Mouse (Mus musculus): ENCODE measurements around the gene Ttc19. TPM values are rescaled to one million over a fixed set of nuclear protein-coding genes. Genes with fewer than 3 reads are reported as not detected.
A peak's percentile ranks its signal among the peaks of the same experiment; 100 is the strongest.
"Not testable (repeated sequence)": the region's sequence is repeated elsewhere in the genome, so short reads cannot be mapped to it uniquely, and the experiment has no call there.

Gene Ttc19
- total and polyA plus RNA-seq, 2 experiments: 8.0 to 14.8 TPM

DNA sequence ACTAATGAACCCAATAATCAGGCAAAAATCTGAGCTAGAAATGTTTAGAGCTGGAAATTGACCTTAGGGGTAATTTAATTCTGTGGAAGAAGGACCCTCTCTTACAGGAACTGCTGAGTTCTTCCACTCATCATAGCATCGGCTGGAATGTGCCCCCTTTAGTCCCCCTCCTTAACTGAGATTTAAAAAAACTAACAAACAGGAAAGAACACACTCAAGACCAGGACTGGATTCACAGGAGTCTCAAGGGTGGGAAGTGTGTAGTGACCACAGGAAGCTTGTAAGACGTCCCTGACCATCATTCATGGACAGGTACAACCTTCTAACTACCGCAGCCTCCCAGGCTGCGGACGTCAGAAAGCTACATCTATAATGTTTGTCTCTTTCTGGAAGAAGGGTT is 10.4 kb upstream of the Ttc19 start:
- TF ChIP-seq POLR2A (IDR thresholded peaks at IDR 0.05; ENCODE audit: extremely low read depth, insufficient read depth, low read length) (no peak), CTCF (IDR thresholded peaks at IDR 0.05; ENCODE audit: low read depth, low read length) (no peak)
- no peak overlapping the region for H3K4me3 ChIP-seq (ENCODE audit: insufficient read depth, low read depth, low read length)
- no peak overlapping the region for H3K27ac ChIP-seq (replicated peaks; ENCODE audit: insufficient read depth, low read depth, low read length)
- no peaks in the 10 kb centered on the region for H3K79me2 ChIP-seq (ENCODE audit: control insufficient read depth, insufficient read depth, low read length)
- no peaks in the 10 kb centered on the region for H3K4me1 ChIP-seq (ENCODE audit: control insufficient read depth, insufficient read depth, low read length)
- WGBS: 76% methylated on average over 5 of the region's 5 CpGs
- H3K9ac ChIP-seq (ENCODE audit: low read depth, low read length): no peak overlapping the region
- H3K36me3 ChIP-seq (ENCODE audit: control insufficient read depth, insufficient read depth, low read length): peaks cover 9% of the 10 kb centered on the region
- H3K27me3 ChIP-seq (ENCODE audit: control insufficient read depth, insufficient read depth, low read length): no peaks in the 10 kb centered on the region
- DNase-seq (ENCODE audit: extremely low read depth, low read depth, low spot score): no peak

- TF ChIP-seq CTCF (IDR thresholded peaks at IDR 0.05; ENCODE audit: low read depth, low read length): no peak
- Histone ChIP-seq H3K4me3 (ENCODE audit: insufficient read depth, low read depth, low read length) (no peak overlapping the region), H3K27ac (replicated peaks; ENCODE audit: insufficient read depth, low read depth, low read length) (no peak overlapping the region), H3K79me2 (ENCODE audit: control insufficient read depth, insufficient read depth, low read length) (no peaks in the 10 kb centered on the region), H3K4me1 (ENCODE audit: control insufficient read depth, insufficient read depth, low read length) (peaks cover 3% of the 10 kb centered on the region; the same call in 1 of the 2 replicates), H3K36me3 (ENCODE audit: control insufficient read depth, insufficient read depth, low read length) (peaks cover 4% of the 10 kb centered on the region), H3K9ac (ENCODE audit: low read depth, low read length) (no peak overlapping the region), H3K27me3 (ENCODE audit: control insufficient read depth, insufficient read depth, low read length) (no peaks in the 10 kb centered on the region)
- DNase-seq (ENCODE audit: extremely low read depth, low read depth, low spot score): no peak
- 75% methylated on average over 8 of the region's 8 CpGs for WGBS
Observed at GRCm38 (mm10) chr11:62277086-62277485, 4.2 kb upstream of the Ttc19 start.

- peaks cover 3% of the 10 kb centered on the region; the same call in 1 of the 2 replicates for H3K4me1 ChIP-seq (ENCODE audit: control insufficient read depth, insufficient read depth, low read length)
- no peaks in the 10 kb centered on the region for H3K27me3 ChIP-seq (ENCODE audit: control insufficient read depth, insufficient read depth, low read length)
- 23% methylated on average over 5 of the region's 5 CpGs for WGBS
- TF ChIP-seq POLR2A (IDR thresholded peaks at IDR 0.05; ENCODE audit: extremely low read depth, insufficient read depth, low read length) (no peak), CTCF (IDR thresholded peaks at IDR 0.05; ENCODE audit: low read depth, low read length) (peak; percentile 69)
- peak; percentile 26 for DNase-seq (ENCODE audit: extremely low read depth, low read depth, low spot score)
- no peak overlapping the region for H3K9ac ChIP-seq (ENCODE audit: low read depth, low read length)
- H3K4me3 ChIP-seq (ENCODE audit: insufficient read depth, low read depth, low read length): no peak overlapping the region
- H3K27ac ChIP-seq (replicated peaks; ENCODE audit: insufficient read depth, low read depth, low read length): no peak overlapping the region
- H3K36me3 ChIP-seq (ENCODE audit: control insufficient read depth, insufficient read depth, low read length): no peaks in the 10 kb centered on the region
- no peaks in the 10 kb centered on the region for H3K79me2 ChIP-seq (ENCODE audit: control insufficient read depth, insufficient read depth, low read length)
Observed at GRCm38 (mm10) chr11:62278027-62278426, 3.2 kb upstream of the Ttc19 start.

DNA sequence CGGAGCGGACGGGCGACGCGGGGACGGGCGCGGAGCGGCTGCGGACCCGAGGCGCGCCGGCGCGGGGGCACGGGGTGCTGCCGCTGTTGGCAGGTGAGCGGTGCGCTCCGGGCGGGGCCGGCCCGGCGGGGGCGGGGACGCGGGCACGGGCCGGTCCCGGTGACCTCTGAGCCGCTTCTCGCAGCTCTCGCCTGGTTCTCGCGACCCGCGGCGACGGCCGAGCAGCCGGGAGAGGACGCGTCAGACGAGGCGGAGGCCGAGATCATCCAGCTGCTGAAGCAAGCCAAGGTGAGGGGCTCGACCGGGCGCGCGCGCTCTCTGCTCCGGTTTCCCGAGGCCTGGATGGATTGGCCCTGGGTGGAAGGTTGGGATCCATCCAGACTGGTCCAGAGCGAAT is 326 bp downstream of the Ttc19 start:
- Histone ChIP-seq H3K36me3 (ENCODE audit: control insufficient read depth, insufficient read depth, low read length) (peaks cover 25% of the 10 kb centered on the region), H3K4me3 (ENCODE audit: insufficient read depth, low read depth, low read length) (peak overlapping the region; percentile 83), H3K27me3 (ENCODE audit: control insufficient read depth, insufficient read depth, low read length) (no peaks in the 10 kb centered on the region), H3K79me2 (ENCODE audit: control insufficient read depth, insufficient read depth, low read length) (no peaks in the 10 kb centered on the region), H3K9ac (ENCODE audit: low read depth, low read length) (peak overlapping the region; percentile 97), H3K4me1 (ENCODE audit: control insufficient read depth, insufficient read depth, low read length) (peaks cover 3% of the 10 kb centered on the region; the same call in 1 of the 2 replicates), H3K27ac (replicated peaks; ENCODE audit: insufficient read depth, low read depth, low read length) (peak overlapping the region; percentile 86)
- WGBS: under 1% methylated on average over 57 of the region's 57 CpGs
- no peak for TF ChIP-seq CTCF (IDR thresholded peaks at IDR 0.05; ENCODE audit: low read depth, low read length)
- peak; percentile 43 for DNase-seq (ENCODE audit: extremely low read depth, low read depth, low spot score)

- DNase-seq (ENCODE audit: extremely low read depth, low read depth, low spot score); H3K27ac ChIP-seq (replicated peaks; ENCODE audit: insufficient read depth, low read depth, low read length); H3K79me2 ChIP-seq (ENCODE audit: control insufficient read depth, insufficient read depth, low read length); H3K27me3 ChIP-seq (ENCODE audit: control insufficient read depth, insufficient read depth, low read length); H3K4me3 ChIP-seq (ENCODE audit: insufficient read depth, low read depth, low read length); H3K9ac ChIP-seq (ENCODE audit: low read depth, low read length); H3K4me1 ChIP-seq (ENCODE audit: control insufficient read depth, insufficient read depth, low read length): not testable (repeated sequence)
- WGBS: 96% methylated on average over 3 of the region's 3 CpGs
- peaks cover 32% of the 10 kb centered on the region for H3K36me3 ChIP-seq (ENCODE audit: control insufficient read depth, insufficient read depth, low read length)
Observed at GRCm38 (mm10) chr11:62284020-62284419, 2.7 kb downstream of the Ttc19 start.

DNA sequence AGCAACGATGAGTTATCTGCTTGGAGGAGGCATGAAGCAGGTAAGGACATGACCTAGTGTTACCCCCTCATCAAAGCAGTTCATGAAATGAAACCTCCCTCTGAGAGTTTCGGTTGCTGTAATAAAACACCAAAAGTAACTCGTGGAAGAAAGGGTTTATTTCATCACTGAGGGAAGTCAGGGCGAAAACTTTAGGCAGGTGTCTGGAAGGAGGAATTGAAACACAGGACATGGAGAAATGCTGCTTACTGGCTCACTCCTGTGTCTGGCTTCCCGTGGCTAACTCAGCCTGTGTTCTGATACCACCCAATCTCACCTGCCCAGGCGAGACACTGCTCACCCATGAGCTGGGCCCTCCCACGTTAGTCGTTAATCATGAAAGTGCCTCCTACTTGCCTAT is 3.7 kb downstream of the Ttc19 start:
- no peaks in the 10 kb centered on the region for H3K79me2 ChIP-seq (ENCODE audit: control insufficient read depth, insufficient read depth, low read length)
- peaks cover 3% of the 10 kb centered on the region; the same call in 1 of the 2 replicates for H3K4me1 ChIP-seq (ENCODE audit: control insufficient read depth, insufficient read depth, low read length)
- no peaks in the 10 kb centered on the region for H3K27me3 ChIP-seq (ENCODE audit: control insufficient read depth, insufficient read depth, low read length)
- no peak for DNase-seq (ENCODE audit: extremely low read depth, low read depth, low spot score)
- peaks cover 35% of the 10 kb centered on the region for H3K36me3 ChIP-seq (ENCODE audit: control insufficient read depth, insufficient read depth, low read length)
- H3K4me3 ChIP-seq (ENCODE audit: insufficient read depth, low read depth, low read length): no peak overlapping the region
- WGBS: 89% methylated on average over 8 of the region's 8 CpGs
- no peak overlapping the region for H3K27ac ChIP-seq (replicated peaks; ENCODE audit: insufficient read depth, low read depth, low read length)
- H3K9ac ChIP-seq (ENCODE audit: low read depth, low read length): no peak overlapping the region
- no peak for TF ChIP-seq POLR2A (IDR thresholded peaks at IDR 0.05; ENCODE audit: extremely low read depth, insufficient read depth, low read length)
- no peak for TF ChIP-seq CTCF (IDR thresholded peaks at IDR 0.05; ENCODE audit: low read depth, low read length)

Measured in liver, adult 2 months (tissue).